Mouse (Mus musculus): ENCODE data around the gene E130309D02Rik. TPM values are rescaled to one million over a fixed set of nuclear protein-coding genes. Genes with fewer than 3 reads are reported as not detected.

Gene E130309D02Rik
- total RNA-seq, 2 experiments from 2014 or later: 22.5 to 22.8 TPM

- DNase-seq (ENCODE audit: low spot score in 2 of 2): peak; percentile 84 to 87
These were observed 3.3 kb downstream of the E130309D02Rik start for GRCm38 (mm10) chr5:143311886-143312285.

DNA sequence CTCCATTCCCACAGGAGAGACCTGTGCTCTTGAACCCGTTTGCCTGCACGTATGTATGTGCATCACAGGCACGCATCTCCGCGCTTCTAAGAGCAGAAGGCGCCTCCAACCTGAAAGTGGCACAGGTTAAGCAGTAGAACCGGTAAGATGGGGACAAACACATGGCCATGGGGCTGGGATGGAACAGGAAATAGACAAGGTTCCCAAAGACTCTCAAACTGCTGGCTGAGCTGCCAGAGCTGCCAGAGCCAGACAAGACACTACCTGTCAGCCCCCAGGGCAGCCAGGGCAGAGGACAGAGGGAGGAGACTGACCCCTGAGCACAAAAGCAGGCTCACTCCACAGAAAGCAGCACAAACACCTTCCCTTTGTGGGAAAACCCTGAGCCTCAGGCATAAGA lies 5.2 kb downstream of the E130309D02Rik start:
- no peak for DNase-seq (ENCODE audit: low spot score in 2 of 2)

GRCm38 (mm10) chr5:143308825-143309224 lies 6.3 kb downstream of the E130309D02Rik start:
- no peak for DNase-seq (ENCODE audit: low spot score in 2 of 2)

- no peak for DNase-seq (ENCODE audit: low spot score in 2 of 2)
These were observed 10.9 kb downstream of the E130309D02Rik start for GRCm38 (mm10) chr5:143304251-143304650.

- peak; percentile 51 to 59 for DNase-seq (ENCODE audit: low spot score in 2 of 2)
These were observed 13.9 kb downstream of the E130309D02Rik start for GRCm38 (mm10) chr5:143301296-143301695.

DNA sequence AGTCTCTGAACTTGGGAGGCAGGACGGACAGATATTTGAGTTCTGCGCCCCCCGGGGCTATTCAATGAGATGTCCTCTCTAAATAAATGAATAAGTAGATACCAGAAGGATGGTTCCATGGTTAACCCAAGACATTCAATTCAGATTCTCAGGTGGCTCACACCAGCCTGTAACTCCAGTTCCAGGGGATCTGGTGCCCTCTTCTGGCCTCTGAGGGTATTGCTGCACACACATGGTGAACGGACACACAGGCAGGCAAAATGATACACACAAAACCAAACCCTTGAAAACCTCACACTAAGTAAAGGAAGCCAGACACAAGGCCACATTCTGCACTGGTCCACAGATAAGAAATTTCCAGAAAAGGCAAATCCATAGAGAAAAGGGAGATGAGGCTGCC lies 15.5 kb downstream of the E130309D02Rik start:
- peak; percentile 74 to 75 for DNase-seq (ENCODE audit: low spot score in 2 of 2)

- no peak for DNase-seq (ENCODE audit: low spot score in 2 of 2)
These were observed 16.8 kb downstream of the E130309D02Rik start for GRCm38 (mm10) chr5:143298391-143298790.

DNA sequence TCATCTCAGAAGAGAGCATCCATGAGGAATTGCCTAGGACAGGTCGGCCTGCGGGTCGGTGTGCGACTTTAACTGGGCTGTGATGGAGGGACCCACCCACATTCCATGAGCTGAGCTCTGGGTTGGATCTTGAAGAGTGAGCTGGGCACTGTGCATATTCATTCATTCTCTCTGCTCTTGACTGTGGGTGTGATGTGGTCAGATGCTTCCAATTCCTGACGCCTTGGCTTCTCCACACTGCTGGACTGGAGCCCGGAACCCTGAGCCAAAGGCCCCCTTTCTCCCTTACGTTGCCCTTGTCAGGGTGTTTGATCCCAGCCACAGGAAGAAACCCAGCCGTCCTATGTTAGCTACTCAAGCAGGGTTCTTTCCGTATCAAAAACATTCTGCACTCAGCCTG lies 17.2 kb downstream of the E130309D02Rik start:
- DNase-seq (ENCODE audit: low spot score in 2 of 2): no peak

DNA sequence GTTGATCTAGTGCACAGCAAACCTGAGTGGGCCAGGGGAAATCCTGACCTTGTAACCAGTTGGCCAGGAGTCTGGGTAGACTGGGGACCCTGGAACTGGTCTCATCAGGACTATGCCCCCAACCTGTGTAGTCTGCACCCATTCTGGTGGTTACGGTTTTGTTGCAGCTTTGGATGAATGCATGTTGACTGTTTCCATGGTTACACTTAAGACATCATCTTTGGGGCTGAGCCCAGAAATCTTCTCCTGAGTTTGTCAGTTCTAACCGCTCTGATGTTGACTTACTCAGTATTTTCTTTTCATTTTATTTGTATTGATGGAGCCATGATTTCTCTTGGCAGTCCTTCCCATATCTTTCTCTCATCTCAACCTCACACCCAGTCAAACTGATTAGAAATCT lies 19.8 kb downstream of the E130309D02Rik start:
- DNase-seq (ENCODE audit: low spot score in 2 of 2): no peak

GRCm38 (mm10) chr5:143294862-143295261 lies 20.3 kb downstream of the E130309D02Rik start:
- DNase-seq (ENCODE audit: low spot score in 2 of 2): no peak

DNA sequence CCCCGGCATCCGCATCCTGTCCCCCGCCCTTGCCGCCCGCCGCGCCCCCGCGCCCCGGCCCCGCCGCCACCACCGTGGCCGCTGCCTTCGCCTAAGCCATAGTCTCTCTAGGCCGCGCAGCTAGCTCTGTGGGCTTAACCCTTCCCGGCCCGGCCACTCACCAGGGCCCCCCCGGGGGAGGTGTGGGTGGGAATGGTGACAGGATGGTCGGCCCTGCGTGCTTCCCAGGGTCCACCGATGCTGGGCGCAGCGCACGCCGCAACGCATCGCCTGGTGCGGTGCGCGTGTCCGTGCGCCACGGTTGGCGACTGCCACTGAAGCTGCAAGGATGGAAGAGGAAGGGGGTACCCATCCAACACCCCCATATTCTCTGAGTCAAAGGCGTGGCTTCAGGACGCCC lies 21.8 kb downstream of the E130309D02Rik start, which contains the start of gene Zfp853:
Gene Zfp853, minus strand, starts transcription at position 220 of the 400 bp plus-strand sequence.
- DNase-seq (ENCODE audit: low spot score in 2 of 2): peak; percentile 41 to 60

DNA sequence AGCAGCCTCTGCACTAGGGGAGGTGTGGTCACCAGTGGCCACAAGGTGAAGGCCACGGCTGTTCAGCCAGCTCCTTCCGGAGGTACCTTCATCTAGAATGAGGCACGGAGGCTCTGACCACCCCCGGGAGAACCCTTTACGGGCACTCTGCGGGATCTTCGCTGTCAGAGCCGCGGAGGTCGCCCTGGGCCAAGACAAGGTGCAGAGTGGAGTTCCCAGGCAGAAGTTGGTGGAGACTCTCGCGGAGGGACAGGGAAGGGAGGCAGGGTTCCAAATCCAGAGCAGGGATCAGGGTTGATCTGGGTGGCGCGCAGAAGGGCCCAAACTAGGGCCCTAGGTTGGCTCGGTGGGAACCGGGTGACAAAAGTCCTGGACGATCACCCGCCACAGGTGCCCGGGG lies 22.3 kb downstream of the E130309D02Rik start:
- DNase-seq (ENCODE audit: low spot score in 2 of 2): no peak

GRCm38 (mm10) chr5:143289299-143289698 lies 25.9 kb downstream of the E130309D02Rik start:
- no peak for DNase-seq (ENCODE audit: low spot score in 2 of 2)

DNA sequence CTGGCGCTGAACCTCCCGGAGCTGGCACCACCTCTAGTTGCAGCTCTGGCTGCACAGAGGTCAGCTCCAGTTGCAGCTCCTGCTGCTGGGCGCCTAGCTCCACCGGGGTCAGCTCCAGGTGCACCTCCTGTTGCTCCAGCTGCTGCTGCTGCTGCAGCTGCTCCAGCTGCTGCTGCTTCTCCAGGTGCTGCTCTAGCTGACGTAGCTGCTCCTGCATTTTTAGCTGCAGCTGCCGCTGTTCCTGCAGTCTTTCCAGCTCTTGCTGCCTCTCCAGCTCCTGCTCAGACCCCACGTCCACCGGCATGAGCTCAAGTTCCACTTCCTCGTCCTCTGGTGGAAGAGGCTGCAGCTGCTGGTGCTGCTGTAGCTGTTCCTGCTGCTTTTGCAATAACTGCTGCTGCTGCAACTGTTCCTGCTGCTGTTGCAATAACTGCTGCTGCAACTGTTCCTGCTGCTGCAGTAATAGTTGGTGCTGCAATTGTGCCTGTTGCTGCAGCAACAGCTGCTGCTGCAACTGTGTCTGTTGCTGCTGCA lies 26.7 kb downstream of the E130309D02Rik start:
- no peak for DNase-seq (ENCODE audit: low spot score in 2 of 2)

GRCm38 (mm10) chr5:143287774-143288328 lies 27.3 kb downstream of the E130309D02Rik start:
- DNase-seq (ENCODE audit: low spot score in 2 of 2): no peak

DNA sequence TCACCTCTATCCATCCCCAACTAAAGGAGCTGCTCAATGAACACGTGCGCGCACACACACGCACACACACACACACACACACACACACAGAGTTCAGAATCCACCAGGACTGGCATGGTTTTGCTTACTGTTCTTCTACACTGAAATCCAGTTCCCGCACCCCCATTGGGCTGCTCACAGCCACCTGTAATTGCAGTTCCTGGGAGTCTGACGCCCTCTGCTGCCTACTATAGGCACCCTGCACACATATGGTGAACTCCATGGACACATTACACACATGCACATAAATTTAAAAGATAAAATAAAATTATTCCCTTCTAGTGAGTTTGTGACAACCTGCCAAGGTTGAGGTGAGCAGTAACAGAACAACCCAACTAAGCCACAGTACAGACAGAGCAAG lies 30.4 kb downstream of the E130309D02Rik start:
- DNase-seq (ENCODE audit: low spot score in 2 of 2): no peak

DNA sequence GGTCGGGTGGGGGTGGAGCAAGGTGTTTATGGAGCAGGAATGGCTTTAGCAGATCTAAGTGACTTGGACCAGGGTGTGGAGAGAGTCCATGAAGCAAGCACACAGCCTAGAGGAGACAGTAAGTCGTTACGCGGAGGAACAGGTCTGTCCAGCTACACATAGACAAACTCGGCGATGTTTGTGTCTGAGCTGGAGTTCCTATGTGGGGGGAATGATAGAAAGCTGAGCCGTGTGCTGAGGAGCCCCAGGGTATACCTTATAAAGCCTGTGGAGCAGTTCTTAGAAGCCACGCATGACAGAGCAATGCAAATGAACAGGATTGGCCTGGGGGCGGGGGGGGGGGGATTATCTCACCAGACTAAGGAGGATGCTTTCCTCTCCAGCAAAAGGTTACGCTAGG lies 35.9 kb downstream of the E130309D02Rik start:
- DNase-seq (ENCODE audit: low spot score in 2 of 2): no peak

DNA sequence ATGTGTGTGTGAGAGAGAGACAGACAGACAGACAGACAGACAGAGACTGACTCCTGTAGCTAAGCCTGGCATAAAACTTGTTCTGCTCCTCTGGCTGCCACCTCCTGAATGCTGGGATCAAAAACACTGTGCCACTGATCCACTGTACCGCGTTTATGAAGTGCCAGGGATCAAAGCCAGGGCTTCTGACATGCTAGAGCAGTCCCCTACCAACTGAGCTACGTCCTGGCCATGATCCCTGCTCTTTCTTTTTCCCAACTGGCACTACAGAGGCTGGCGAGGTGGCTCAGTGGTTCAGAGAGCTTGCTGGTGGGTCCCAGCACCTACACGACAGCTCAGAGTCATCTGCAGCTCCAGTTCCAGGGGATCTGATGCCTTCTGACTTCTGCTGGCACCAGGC lies 39.4 kb downstream of the E130309D02Rik start:
- peak in 1 of 2 experiments; percentile 10 for DNase-seq (ENCODE audit: low spot score in 2 of 2)

DNA sequence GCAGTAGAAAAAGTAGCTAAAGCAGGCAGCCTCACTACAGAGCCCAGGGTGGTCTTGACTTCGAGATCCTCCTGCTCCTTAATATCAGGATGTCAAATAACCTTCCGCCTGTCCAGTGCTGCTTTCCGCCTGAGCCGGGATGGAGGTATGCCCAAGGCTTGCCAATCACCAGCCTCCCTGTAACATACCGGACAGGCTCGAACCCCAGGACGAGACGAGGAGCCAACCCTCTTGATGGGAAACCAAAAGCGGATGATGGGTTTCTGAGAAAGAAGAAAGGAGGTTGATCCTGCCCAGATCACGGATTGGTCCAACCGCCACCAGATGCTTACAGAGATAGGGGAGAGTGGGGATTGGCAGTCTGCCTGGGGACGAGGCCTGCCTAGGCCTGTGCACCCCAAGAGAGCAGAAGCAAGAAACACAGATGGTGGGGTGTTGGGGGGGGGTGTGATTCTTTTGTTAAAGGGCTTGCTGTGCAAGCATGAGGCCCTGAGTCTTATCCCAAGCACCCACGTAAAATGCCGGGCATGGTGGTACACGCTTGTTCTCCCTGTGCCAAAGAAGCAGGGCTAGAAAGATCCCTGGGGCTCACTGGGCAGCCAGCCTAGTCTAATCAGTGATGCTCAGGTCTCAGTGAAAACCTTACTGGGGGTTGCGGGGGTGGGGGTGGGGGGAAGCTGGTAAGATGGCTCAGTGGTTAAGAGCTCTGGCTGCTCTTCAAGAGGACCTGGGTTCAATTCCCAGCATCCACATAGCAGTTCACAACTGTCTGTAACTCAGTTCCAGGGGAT lies 42.4 kb downstream of the E130309D02Rik start:
- DNase-seq (ENCODE audit: low spot score in 2 of 2): peak in 1 of 2 experiments; percentile 21

DNA sequence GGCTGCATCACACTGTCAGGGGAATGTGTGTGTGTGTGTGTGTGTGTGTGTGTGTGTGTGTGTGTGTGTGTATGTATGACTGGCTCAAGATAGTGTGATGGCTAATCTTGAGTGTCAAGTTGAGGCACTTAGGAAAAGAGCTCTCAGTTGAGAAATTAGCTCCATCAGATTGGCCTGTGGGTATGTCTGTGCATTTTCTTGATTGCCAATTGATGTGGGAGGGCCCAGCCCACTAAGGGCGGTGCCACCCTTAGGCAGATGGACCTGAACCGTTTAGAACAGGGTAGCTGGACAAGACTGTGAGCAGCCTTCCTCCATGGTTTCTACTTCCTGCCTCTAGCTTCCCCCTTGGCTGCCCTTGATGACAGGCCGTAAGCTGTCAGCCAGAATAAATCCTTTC lies 43.1 kb downstream of the E130309D02Rik start:
- no peak for DNase-seq (ENCODE audit: low spot score in 2 of 2)

- no peak for DNase-seq (ENCODE audit: low spot score in 2 of 2)
These were observed 43.5 kb downstream of the E130309D02Rik start for GRCm38 (mm10) chr5:143271642-143272041.

GRCm38 (mm10) chr5:143270151-143270519 lies 45.0 kb downstream of the E130309D02Rik start:
- DNase-seq (ENCODE audit: low spot score in 2 of 2): no peak
